Mouse (Mus musculus) limb, embryonic 12.5 days (tissue): ENCODE measurements at regions not wholly inside any gene's neighbourhood (a gene's known extent, or its start where the extent isn't known, plus 50 kb on each side); places are given as distances from the start of the nearest gene placed in this dataset.
A peak's percentile ranks its signal among the peaks of the same experiment; 100 is the strongest.

Experiments used
- ATAC-seq: fragments of 200-750 bp; cut with Nextera tagmentation; 2 replicates; pipeline ENCODE4 v1.8.0; 2017; ENCODE audit warnings: low read depth, moderate TSS enrichment; ENCODE audit not compliant: insufficient number of reproducible peaks, insufficient read depth, low FRiP score, low TSS enrichment
- H3K27ac ChIP-seq: fragments of 300-500 bp; sonication (generic); 2 replicates; pipeline ENCODE4 v1.5.1; 2016; ENCODE audit warnings: mild to moderate bottlenecking, moderate library complexity
- H3K27me3 ChIP-seq: fragments of 300-500 bp; sonication (generic); 2 replicates; pipeline ENCODE4 v1.6.1; 2016; ENCODE audit warnings: mild to moderate bottlenecking, moderate library complexity
- H3K36me3 ChIP-seq: fragments of 300-500 bp; sonication (generic); 2 replicates; pipeline ENCODE4 v1.6.1; 2016; ENCODE audit warnings: mild to moderate bottlenecking, moderate library complexity
- H3K4me1 ChIP-seq: fragments of 300-500 bp; sonication (generic); replicated peaks from 2 replicates; pipeline ENCODE4 v1.6.1; 2016
- H3K4me2 ChIP-seq: fragments of 300-500 bp; sonication (generic); 2 replicates; pipeline ENCODE4 v1.6.1; 2016; ENCODE audit warnings: mild to moderate bottlenecking, moderate library complexity
- H3K4me3 ChIP-seq: fragments of 300-500 bp; sonication (generic); replicated peaks from 2 replicates; pipeline ENCODE4 v1.5.1; 2016; ENCODE audit warnings: mild to moderate bottlenecking
- H3K9ac ChIP-seq: fragments of 300-500 bp; sonication (generic); replicated peaks from 2 replicates; pipeline ENCODE4 v1.6.1; 2016; ENCODE audit warnings: mild to moderate bottlenecking, moderate library complexity
- H3K9me3 ChIP-seq: fragments of 300-500 bp; sonication (generic); 2 replicates; pipeline ENCODE4 v1.6.1; 2016; ENCODE audit warnings: mild to moderate bottlenecking, moderate library complexity
- WGBS: fragments of 180-500 bp; shearing (Covaris S2); methylation state at CpG from one replicate; pipeline ENCODE4 v1.1.7; 2016; 5-methylcytosine and 5-hydroxymethylcytosine counted together

DNA sequence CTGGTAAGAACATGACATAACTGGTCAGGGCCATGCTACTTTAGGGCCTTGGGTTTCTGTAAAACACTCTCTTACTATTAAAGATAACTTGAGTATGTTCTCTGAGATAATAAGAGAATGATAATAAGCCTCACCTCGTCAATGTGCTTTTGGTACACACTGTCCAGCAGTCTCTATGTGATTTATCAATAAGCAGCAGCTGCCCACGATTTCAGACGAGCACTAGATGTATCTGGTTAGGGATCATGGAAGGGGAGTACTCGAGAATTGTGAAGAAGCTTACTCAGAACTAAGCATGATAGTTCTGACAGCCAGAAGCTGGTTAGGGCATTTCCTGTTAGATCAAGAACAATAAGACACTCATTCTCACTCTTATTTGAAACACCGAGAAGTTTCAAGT, 53.8 kb downstream of the Neurod6 start:
- Histone ChIP-seq H3K27me3 (no peaks in the 10 kb centered on the region; the same call in 1 of the 2 replicates), H3K9me3 (no peaks in the 10 kb centered on the region), H3K4me2 (no peak overlapping the region), H3K4me1 (peaks cover 2% of the 10 kb centered on the region; the same call in 1 of the 2 replicates), H3K4me3 (no peak overlapping the region), H3K36me3 (no peaks in the 10 kb centered on the region), H3K9ac (no peak overlapping the region), H3K27ac (no peak overlapping the region)
- WGBS = 58% methylated on average over 5 of the region's 5 CpGs
- ATAC-seq = no peak

DNA sequence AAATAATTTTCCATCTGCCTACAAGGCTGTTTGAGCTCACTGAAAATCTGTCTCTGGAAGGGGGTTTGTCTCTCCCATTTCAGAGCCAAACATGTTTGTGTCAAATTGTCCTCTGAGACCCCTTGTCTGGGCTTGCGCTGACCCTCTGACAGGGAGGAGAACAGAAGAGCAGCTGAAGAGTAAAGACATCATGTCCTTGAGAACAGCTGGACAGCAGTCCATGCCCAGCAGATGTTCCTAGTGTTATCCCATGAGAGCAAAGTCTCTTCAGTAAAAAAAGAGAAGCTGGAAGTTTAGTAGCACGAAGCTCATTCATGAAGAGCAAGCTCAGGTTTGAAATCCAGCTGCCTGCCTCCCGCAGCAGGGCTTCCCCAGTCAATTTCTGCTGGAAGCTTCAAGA, 60.7 kb downstream of the Neurod6 start:
- no peak overlapping the region for H3K4me2 ChIP-seq
- ATAC-seq = no peak
- 84% methylated on average over 3 of the region's 3 CpGs for WGBS

DNA sequence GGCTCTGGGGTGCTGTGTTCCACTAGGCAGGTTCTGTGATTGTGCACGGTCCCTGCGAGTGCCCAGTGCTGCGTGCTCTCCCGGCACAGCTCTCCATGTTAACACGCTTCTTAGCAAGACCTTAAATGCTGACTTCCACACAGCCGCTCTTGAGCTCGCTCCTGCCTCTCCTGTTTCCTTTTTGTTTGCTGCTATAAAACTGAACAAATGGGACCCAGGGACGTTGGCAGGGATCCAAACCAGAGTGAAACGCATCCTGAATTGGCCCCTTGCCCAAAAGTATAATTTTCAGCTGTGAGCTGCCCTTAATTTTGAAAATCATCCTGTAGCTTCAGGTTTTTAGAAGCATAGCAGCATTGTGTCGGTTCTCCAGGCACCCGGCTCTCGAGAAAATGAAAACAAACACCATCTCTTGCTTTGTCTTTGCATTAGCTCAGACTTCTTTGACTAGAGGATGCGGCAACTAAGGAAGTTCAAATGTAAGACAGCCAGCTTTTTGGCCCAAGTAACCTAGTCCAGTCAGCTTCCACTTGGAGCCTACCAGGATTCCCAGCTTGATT, 63.1 kb downstream of the Neurod6 start:
- no peak overlapping the region for H3K9ac ChIP-seq
- no peaks in the 10 kb centered on the region for H3K9me3 ChIP-seq
- H3K4me1 ChIP-seq = peaks cover 12% of the 10 kb centered on the region
- H3K27me3 ChIP-seq = no peaks in the 10 kb centered on the region
- peak; percentile 90 for ATAC-seq
- peak overlapping the region; percentile 50 for H3K4me2 ChIP-seq
- H3K4me3 ChIP-seq = peak overlapping the region; percentile 16
- H3K27ac ChIP-seq = peak overlapping the region; percentile 92
- H3K36me3 ChIP-seq = no peaks in the 10 kb centered on the region
- 22% methylated on average over 13 of the region's 13 CpGs for WGBS

More for the DNA sequence above, 60.7 kb downstream of the Neurod6 start:
- Histone ChIP-seq H3K9ac (no peak overlapping the region), H3K9me3 (no peaks in the 10 kb centered on the region), H3K27ac (no peak overlapping the region), H3K36me3 (no peaks in the 10 kb centered on the region), H3K4me3 (no peak overlapping the region), H3K4me1 (peaks cover 12% of the 10 kb centered on the region), H3K27me3 (no peaks in the 10 kb centered on the region; the same call in 1 of the 2 replicates)

DNA sequence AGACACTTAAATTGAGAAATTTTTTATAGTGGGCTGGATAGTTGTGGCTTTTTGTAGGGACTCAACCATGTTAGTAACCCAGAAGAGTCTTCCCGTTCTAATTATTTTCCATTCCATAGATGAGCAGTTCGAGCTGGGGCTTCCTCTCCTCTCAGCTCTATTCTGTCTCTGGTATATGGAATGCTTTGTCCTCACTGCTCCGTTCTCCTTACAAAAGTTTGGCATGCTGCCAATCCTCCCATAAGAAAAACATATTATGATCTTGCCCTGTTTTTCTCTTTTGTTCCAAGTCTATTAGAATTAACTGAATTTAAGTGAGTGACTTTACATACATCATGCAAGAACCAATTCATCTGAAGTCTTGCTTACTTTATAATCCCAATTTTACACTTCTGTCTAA, 70.7 kb downstream of the Neurod6 start:
- Histone ChIP-seq H3K4me1 (no peaks in the 10 kb centered on the region), H3K27ac (no peak overlapping the region), H3K9ac (no peak overlapping the region), H3K4me2 (no peak overlapping the region), H3K9me3 (0 out of 2 replicates have a peak, but pooled peaks cover 5% of the 10 kb centered on the region), H3K27me3 (no peaks in the 10 kb centered on the region; the same call in 1 of the 2 replicates), H3K4me3 (no peak overlapping the region), H3K36me3 (no peaks in the 10 kb centered on the region)
- 65% methylated on average over 3 of the region's 3 CpGs for WGBS
- no peak for ATAC-seq

DNA sequence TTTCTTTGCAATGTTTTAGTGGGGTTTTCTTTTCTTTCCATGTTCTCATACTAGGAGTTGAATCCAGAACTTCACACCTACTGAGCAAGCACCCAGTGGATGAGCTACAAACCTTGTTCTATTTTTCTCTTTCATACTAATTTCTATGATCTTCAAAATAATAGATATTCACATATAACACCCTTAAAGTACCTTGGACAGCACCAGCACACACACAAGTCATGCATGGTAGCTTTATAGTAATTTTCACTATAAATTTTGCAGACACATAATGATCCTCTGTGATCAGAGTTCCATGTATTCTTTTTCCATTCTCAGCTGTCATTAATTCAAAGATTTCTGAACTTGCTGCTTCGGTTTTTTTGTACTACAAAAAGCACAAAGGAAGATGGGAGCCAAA, 71.1 kb downstream of the Neurod6 start:
- 89% methylated on average over 1 of the region's 1 CpGs for WGBS
- H3K4me2 ChIP-seq = no peak overlapping the region
- no peak for ATAC-seq

DNA sequence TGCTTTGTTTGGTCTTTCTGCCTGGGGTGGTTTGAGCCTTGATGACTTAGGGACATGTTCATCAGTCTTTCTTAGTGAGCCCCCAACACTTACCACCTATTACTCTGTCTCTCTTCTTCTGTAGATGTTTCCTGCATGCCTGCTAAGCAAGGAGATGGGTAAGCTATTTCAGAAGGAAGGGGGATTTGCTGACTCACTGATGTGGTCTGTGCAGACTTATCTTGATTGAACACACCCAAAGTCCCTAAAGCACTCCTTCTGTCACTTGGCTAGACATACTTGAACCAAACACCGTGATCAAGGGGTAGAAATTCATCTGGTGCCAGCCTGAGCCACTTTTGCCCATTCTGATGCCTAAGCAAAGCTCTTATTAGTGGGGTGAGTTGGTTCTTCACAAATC, 72.0 kb downstream of the Neurod6 start:
- H3K4me1 ChIP-seq = no peaks in the 10 kb centered on the region
- H3K9ac ChIP-seq = no peak overlapping the region
- H3K27ac ChIP-seq = no peak overlapping the region
- H3K4me2 ChIP-seq = no peak overlapping the region
- 80% methylated on average over 1 of the region's 1 CpGs for WGBS
- no peaks in the 10 kb centered on the region for H3K36me3 ChIP-seq
- no peaks in the 10 kb centered on the region; the same call in 1 of the 2 replicates for H3K27me3 ChIP-seq
- no peak for ATAC-seq
- no peak overlapping the region for H3K4me3 ChIP-seq
- 0 out of 2 replicates have a peak, but pooled peaks cover 5% of the 10 kb centered on the region for H3K9me3 ChIP-seq

More for the DNA sequence above, 71.1 kb downstream of the Neurod6 start:
- H3K36me3 ChIP-seq = no peaks in the 10 kb centered on the region
- H3K9ac ChIP-seq = no peak overlapping the region
- no peak overlapping the region for H3K27ac ChIP-seq
- H3K4me1 ChIP-seq = no peaks in the 10 kb centered on the region
- no peak overlapping the region for H3K4me3 ChIP-seq
- H3K9me3 ChIP-seq = 0 out of 2 replicates have a peak, but pooled peaks cover 5% of the 10 kb centered on the region
- H3K27me3 ChIP-seq = no peaks in the 10 kb centered on the region; the same call in 1 of the 2 replicates

DNA sequence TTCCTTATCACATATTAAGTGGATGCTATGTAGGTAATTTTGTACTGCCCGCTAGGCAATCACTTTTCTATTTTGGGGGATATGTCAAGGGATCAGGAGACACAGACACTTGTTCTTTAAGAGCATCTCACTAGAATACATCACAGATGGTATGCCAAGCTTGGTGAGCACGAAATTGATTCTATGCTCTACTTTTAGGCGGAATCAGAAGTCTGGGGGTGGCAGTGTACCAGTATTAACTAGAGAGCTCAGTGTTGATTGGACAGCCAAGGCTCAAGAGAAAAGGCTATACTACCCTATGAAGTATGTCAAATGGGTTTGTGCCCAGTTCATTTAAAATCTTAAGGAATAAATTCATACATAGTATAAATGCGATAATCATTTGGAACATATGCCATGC, 84.0 kb downstream of the Neurod6 start:
- Histone ChIP-seq H3K4me1 (no peaks in the 10 kb centered on the region), H3K4me3 (no peak overlapping the region), H3K9ac (no peak overlapping the region), H3K4me2 (no peak overlapping the region), H3K27ac (no peak overlapping the region), H3K36me3 (no peaks in the 10 kb centered on the region), H3K9me3 (no peaks in the 10 kb centered on the region), H3K27me3 (no peaks in the 10 kb centered on the region)
- 89% methylated on average over 4 of the region's 4 CpGs for WGBS
- ATAC-seq = no peak

DNA sequence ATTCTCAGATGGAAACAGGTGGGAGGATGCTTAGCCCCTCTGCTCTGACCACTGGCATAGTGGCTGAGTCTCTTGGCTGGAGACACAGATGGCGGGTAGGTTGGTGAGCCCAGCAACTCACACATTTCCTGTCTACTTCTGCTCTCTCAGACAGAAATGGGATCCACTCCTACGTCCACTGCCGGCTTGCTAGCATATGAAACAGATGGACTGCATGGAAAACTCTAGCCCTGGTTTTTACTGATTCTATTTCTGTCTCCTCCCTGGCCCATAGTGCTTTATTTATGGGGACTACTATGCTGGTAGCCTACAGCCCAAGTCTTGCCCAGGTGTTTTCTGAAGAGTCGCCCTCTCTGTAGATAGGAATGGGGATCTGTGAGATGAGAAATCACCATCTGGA, 88.9 kb downstream of the Neurod6 start:
- Histone ChIP-seq H3K9me3 (no peaks in the 10 kb centered on the region), H3K9ac (no peak overlapping the region), H3K4me3 (no peak overlapping the region), H3K4me2 (no peak overlapping the region), H3K4me1 (no peaks in the 10 kb centered on the region), H3K27me3 (no peaks in the 10 kb centered on the region), H3K36me3 (no peaks in the 10 kb centered on the region), H3K27ac (no peak overlapping the region)
- no peak for ATAC-seq
- WGBS = 86% methylated on average over 4 of the region's 4 CpGs

DNA sequence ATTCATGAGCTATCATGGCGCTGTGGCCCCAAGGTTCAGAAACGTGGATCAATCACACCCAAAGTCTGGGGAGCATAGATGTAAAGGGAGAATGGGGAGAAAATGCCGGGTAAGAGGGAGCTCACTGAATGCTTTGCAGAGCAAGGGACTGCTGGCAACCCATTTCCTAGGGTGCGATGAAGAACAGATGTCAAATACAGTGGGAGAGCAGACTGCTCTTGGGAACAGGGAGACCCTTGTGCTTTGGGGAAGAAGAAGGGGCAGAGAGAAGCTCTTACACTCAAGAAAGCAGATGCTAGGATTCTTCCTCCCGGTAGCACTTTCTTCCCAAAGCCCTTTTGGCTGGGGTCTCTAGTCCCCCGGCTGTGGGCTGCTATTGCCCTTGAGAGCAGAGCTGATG, 100.0 kb downstream of the Neurod6 start:
- Histone ChIP-seq H3K36me3 (no peaks in the 10 kb centered on the region), H3K27ac (no peak overlapping the region), H3K4me1 (no peaks in the 10 kb centered on the region), H3K27me3 (no peaks in the 10 kb centered on the region), H3K4me2 (no peak overlapping the region), H3K9me3 (no peaks in the 10 kb centered on the region), H3K9ac (no peak overlapping the region), H3K4me3 (no peak overlapping the region)
- ATAC-seq = no peak
- WGBS = 57% methylated on average over 6 of the region's 6 CpGs

DNA sequence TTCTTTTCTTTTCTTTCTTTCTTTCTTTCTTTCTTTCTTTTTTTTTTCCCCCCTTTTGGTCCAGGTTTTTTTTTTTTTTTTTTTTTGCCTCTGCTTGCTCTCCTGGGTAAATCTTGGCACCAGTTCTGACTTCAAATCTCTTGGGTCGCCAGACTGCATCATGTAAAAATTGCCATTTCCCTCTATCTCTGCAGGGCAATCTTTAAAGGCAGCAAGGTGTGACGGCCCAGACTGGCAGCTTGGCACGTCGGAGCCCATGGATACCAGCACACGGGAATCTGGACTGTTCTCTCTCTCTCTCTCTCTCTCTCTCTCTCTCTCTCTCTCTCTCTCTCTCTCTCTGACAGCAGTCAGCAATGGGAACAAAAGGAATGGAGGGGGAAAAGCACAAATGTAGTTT, 101.0 kb downstream of the Neurod6 start:
- Histone ChIP-seq H3K4me3 (no peak overlapping the region), H3K27ac (no peak overlapping the region), H3K9ac (no peak overlapping the region), H3K4me1 (no peaks in the 10 kb centered on the region), H3K9me3 (no peaks in the 10 kb centered on the region), H3K27me3 (no peaks in the 10 kb centered on the region), H3K36me3 (no peaks in the 10 kb centered on the region), H3K4me2 (no peak overlapping the region)
- no peak for ATAC-seq
- WGBS = 22% methylated on average over 5 of the region's 5 CpGs

DNA sequence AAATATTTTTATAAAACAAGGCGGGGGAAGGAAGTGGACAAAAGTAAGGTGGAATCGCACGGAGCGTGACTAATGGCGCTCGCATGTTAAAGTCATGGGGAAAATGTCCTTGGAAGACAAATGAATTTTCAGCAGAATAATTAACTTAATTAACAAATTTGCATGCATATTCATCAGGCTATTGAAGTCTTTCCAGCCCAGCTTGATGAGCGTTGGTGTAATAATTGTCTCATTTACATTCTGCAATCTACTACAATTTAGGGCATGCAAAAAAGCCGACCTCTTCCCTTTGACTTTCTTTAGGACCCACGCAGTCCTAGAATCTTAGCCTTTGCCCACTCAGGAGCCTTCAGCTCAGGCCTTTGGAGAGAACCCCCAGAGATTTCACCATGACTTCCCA, 101.5 kb downstream of the Neurod6 start:
- Histone ChIP-seq H3K9ac (no peak overlapping the region), H3K27me3 (no peaks in the 10 kb centered on the region), H3K4me2 (no peak overlapping the region), H3K4me1 (no peaks in the 10 kb centered on the region), H3K4me3 (no peak overlapping the region), H3K36me3 (no peaks in the 10 kb centered on the region), H3K27ac (no peak overlapping the region), H3K9me3 (no peaks in the 10 kb centered on the region)
- 76% methylated on average over 9 of the region's 9 CpGs for WGBS
- no peak for ATAC-seq

DNA sequence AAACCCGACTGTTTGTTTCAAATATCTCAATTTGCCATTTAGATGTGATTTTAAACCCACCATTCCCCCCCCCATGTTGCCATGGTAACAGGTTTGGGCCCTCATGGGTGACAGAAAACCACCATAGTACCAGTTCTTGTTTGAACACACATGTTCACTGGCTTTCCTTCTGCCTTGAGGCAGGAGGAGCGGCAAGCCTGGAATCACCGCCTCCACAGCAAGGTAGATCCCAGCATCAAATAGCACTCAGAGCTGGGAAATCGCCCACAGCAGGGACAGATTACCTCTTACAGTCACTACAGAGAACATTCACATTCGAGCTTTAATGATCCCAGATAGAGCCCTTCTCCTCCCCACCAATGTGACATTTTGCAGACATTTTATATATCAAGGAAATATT, 102.0 kb downstream of the Neurod6 start:
- WGBS = 38% methylated on average over 5 of the region's 5 CpGs
- H3K27ac ChIP-seq = no peak overlapping the region

More for the DNA sequence above, 102.0 kb downstream of the Neurod6 start:
- H3K4me3 ChIP-seq = no peak overlapping the region
- no peak for ATAC-seq
- no peak overlapping the region for H3K9ac ChIP-seq
- H3K36me3 ChIP-seq = no peaks in the 10 kb centered on the region
- H3K4me2 ChIP-seq = no peak overlapping the region
- H3K27me3 ChIP-seq = no peaks in the 10 kb centered on the region
- no peaks in the 10 kb centered on the region for H3K4me1 ChIP-seq
- no peaks in the 10 kb centered on the region for H3K9me3 ChIP-seq
